Mouse (Mus musculus) telencephalon, adult 2 months (tissue): ENCODE measurements at regions not wholly inside any gene's neighbourhood (a gene's known extent, or its start where the extent isn't known, plus 50 kb on each side); places are given as distances from the start of the nearest gene placed in this dataset.

Experiments
- DNase-seq: peaks from one replicate; pipeline ENCODE4 v3.0.0-alpha.2; 2011; ENCODE audit warnings: low read depth, low spot score

DNA sequence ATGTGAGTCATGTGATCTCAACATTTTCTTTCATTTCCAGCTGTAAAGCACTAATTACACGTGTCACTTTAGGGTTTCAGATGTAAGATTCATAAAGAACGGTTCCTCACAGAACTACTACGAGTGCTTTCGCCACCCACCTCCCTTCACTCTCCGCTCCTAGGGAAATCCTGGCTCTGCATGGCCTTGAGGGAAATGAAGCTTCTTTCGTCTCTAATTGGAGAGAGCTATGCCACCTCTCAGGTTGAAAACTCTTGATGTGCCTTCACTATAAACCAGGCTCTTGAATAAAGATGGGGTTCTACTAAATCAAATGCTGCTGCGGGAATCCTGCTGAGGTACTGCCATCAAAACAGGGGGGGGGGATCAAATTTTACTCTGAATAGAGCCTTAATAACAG lies 686.0 kb upstream of the Hs3st1 start:
- no peak for DNase-seq

GRCm38 (mm10) chr5:40402721-40403120 lies 647.4 kb upstream of the Hs3st1 start:
- peak; percentile 42 for DNase-seq

- DNase-seq = peak; percentile 28
Observed at GRCm38 (mm10) chr5:40394798-40395197, 639.5 kb upstream of the Hs3st1 start.

DNA sequence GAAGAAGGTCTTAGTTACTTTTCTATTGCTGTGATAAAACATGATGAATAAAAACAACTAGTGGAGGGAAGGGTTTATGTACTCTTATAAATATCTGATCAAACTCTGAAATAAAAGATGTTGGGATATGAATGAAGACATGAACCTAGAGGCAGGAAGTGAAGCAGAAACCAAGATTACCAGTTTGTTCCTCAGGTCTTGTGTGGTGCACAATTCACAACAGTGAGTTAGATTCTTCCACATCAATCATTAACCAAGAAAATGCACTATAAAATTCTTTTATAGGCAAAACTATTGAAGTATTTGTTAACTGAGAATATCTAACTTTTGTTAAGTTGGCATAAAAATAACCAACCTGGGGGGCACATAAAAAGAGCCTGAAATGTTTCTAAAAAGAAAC lies 634.3 kb upstream of the Hs3st1 start:
- DNase-seq = no peak

DNA sequence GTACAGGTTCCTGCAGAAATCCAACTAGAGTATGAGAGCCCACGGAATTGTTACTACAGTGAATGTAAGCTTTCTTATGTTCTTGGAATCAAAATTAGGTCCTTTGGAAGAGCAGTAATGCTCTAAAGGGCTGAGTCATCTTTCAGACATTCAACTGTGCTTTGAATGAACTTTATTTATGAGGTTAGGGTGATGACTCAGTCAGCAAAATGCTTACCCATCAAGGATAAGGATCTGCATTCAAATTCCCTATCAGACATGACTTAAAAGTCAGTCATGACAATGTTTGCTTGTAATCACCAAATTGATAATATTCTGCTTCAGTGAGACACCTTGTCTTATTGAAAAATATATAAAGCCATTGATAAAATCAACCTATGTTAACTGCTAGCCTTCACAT lies 611.7 kb upstream of the Hs3st1 start:
- no peak for DNase-seq

DNA sequence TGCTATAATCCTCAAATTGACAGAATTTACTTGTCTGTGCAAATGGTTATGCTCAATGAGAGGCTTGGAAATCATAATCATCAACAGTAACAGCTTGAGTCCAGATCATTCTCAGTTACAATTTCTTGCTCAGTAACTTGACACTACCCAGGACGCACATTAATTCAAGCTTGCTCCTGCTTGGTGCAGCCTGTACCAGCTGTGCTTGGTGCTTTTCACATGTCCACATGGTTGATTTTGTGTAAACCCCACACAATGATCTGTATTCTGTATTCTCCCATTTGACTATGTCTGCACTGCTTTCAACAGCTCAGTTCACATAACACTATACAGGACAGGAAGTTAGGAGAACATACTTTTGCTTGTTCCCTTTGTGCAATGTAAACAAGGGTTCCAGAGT lies 576.0 kb upstream of the Hs3st1 start:
- DNase-seq = no peak

GRCm38 (mm10) chr5:40308510-40308909 lies 553.2 kb upstream of the Hs3st1 start:
- DNase-seq = no peak

- DNase-seq = peak; percentile 28
Observed at GRCm38 (mm10) chr5:40304777-40305176, 549.5 kb upstream of the Hs3st1 start.

- DNase-seq = no peak
Observed at GRCm38 (mm10) chr5:40294868-40295693, 539.8 kb upstream of the Hs3st1 start.

DNA sequence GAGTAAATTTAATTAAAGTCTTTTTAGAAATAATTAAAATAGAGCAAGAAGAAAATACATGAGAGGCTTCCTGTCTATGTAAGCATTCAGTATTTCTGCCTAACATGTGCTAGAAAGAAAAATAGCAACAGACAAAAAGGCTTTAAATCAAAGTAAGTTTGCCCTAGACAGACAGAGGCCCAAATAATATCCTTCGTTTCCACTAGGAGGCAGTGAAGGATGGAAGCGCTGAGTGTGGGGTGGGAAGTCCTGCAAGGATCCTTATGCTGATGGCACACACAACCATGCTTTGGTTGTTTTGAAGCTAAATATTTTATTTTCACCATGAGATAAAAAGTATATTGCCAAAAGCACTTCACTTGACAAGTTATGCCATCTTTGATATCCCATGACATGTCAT lies 527.1 kb upstream of the Hs3st1 start:
- no peak for DNase-seq

DNA sequence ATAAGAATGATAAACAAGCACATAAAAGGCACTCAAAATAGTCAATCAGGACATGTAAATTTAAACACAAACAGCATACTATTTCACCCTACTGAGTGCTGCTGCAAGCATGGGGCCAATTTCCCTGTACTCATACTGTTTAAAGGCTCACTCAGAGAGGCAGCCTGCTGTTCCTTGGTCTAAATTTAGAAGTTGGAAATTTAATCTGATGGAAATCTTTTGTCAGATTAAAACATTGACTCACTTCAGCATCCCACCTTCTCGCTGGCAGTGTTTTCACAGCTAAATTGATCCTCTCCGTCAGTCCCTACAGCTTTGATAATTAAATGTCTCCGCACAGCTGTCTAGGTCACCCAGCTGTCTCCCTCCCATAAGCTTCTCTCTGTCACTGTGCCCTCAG lies 491.4 kb upstream of the Hs3st1 start:
- DNase-seq = peak; percentile 47
